Mouse (Mus musculus): Measurements from ENCODE around the gene Vwa5b1. TPM values are rescaled to one million over a fixed set of nuclear protein-coding genes. Genes with fewer than 3 reads are reported as not detected.

Gene Vwa5b1
- polyA plus RNA-seq, 1 experiment from 2014 or later = 1.0 TPM

DNA sequence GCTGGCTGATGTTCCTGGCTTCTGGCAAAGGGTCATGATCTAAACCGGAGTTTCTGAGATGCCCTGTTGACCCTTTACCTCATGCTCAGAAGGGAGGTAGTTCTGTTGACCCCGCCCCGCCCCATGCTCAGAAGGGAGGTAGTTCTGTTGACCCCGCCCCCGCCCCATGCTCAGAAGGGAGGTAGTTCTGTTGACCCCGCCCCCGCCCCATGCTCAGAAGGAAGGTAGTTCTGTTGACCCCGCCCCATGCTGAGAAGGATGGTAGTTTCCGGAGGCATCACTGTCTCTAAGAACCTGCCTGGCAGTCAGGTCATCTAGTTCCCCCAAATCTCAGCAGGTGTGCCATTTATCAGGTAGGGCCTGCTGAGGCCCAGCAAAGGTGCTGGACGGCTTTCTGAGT, 88.1 kb downstream of the Vwa5b1 start:
- WGBS = 32% methylated on average over 10 of the region's 10 CpGs
- H3K36me3 ChIP-seq = no peaks in the 10 kb centered on the region
- ATAC-seq (ENCODE audit: low FRiP score) = no peak
- no peak overlapping the region for H3K27ac ChIP-seq
- no peak overlapping the region for H3K4me2 ChIP-seq (replicated peaks)
- peaks cover 7% of the 10 kb centered on the region; the same call in 1 of the 2 replicates for H3K27me3 ChIP-seq
- H3K9ac ChIP-seq = no peak overlapping the region
- H3K4me3 ChIP-seq = no peak overlapping the region
- peaks cover 15% of the 10 kb centered on the region for H3K4me1 ChIP-seq
- no peaks in the 10 kb centered on the region for H3K9me3 ChIP-seq (replicated peaks)

DNA sequence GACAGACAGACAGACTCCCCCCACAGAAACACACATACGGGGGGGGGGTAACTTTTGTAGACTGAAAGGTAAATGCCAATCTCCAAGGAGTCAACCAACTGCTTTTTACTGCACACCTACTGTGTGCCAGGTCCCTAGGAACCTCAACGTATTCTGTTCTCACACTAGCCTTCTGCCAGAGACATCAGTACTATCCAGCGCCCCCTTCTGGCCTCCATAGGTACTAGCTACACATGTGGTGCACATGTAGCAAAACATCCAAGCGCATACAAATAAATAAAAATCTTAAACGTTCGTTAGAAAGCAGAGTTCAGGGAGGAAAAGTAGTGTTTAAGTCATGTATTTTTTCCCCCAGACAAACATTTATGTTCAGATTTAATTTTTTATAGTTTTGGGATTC, 88.6 kb downstream of the Vwa5b1 start:
- 59% methylated on average over 6 of the region's 6 CpGs for WGBS
- H3K9me3 ChIP-seq (replicated peaks) = no peaks in the 10 kb centered on the region
- H3K4me1 ChIP-seq = peaks cover 15% of the 10 kb centered on the region
- H3K4me2 ChIP-seq (replicated peaks) = no peak overlapping the region
- no peak for ATAC-seq (ENCODE audit: low FRiP score)
- no peaks in the 10 kb centered on the region for H3K36me3 ChIP-seq
- H3K27me3 ChIP-seq = peaks cover 3% of the 10 kb centered on the region; the same call in 1 of the 2 replicates
- H3K27ac ChIP-seq = no peak overlapping the region
- no peak overlapping the region for H3K9ac ChIP-seq
- no peak overlapping the region for H3K4me3 ChIP-seq

DNA sequence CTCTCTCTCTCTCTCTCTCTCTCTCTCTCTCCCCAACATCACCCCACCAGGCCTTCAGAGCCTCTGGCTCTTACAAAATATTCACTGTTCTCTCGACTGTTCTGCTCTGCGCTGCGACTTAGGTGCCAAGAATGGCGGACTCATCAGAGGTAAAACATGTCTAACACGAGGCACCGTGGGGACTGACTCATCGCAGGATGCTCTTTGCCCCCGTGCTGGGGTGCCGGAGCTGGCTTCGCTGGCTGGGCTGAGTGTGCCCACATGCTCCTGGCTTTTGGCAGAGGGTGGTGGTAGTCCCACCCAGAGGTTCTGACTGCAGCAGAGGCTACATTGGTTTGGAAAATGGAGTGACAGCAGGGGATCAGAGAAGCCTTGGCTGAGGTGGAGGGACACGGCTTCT, 89.4 kb downstream of the Vwa5b1 start:
- no peaks in the 10 kb centered on the region; the same call in 1 of the 2 replicates for H3K27me3 ChIP-seq
- H3K36me3 ChIP-seq = no peaks in the 10 kb centered on the region
- H3K4me2 ChIP-seq (replicated peaks) = no peak overlapping the region
- ATAC-seq (ENCODE audit: low FRiP score) = no peak
- H3K4me1 ChIP-seq = peaks cover 15% of the 10 kb centered on the region
- 75% methylated on average over 11 of the region's 11 CpGs for WGBS
- no peaks in the 10 kb centered on the region for H3K9me3 ChIP-seq (replicated peaks)
- no peak overlapping the region for H3K27ac ChIP-seq
- no peak overlapping the region for H3K9ac ChIP-seq
- H3K4me3 ChIP-seq = no peak overlapping the region

GRCm38 (mm10) chr4:138543177-138543576, 92.5 kb downstream of the Vwa5b1 start:
- Histone ChIP-seq H3K4me2 (replicated peaks) (no peak overlapping the region), H3K27me3 (no peaks in the 10 kb centered on the region; the same call in 1 of the 2 replicates), H3K4me3 (no peak overlapping the region), H3K27ac (no peak overlapping the region), H3K4me1 (peaks cover 13% of the 10 kb centered on the region), H3K36me3 (no peaks in the 10 kb centered on the region), H3K9ac (no peak overlapping the region), H3K9me3 (replicated peaks) (no peaks in the 10 kb centered on the region)
- no peak for ATAC-seq (ENCODE audit: low FRiP score)
- WGBS = 57% methylated on average over 12 of the region's 12 CpGs

GRCm38 (mm10) chr4:138538084-138538449, 97.6 kb downstream of the Vwa5b1 start:
- Histone ChIP-seq H3K4me3 (no peak overlapping the region), H3K36me3 (no peaks in the 10 kb centered on the region), H3K27me3 (0 out of 2 replicates have a peak, but pooled peaks cover 3% of the 10 kb centered on the region), H3K4me2 (replicated peaks) (no peak overlapping the region), H3K9ac (no peak overlapping the region), H3K9me3 (replicated peaks) (peaks cover 3% of the 10 kb centered on the region; the same call in 1 of the 2 replicates), H3K27ac (0 out of 2 replicates have a peak overlapping the region, but pooled peaks have one; percentile 52), H3K4me1 (peaks cover 19% of the 10 kb centered on the region)
- WGBS = 36% methylated on average over 4 of the region's 4 CpGs
- peak; percentile 37 for ATAC-seq (ENCODE audit: low FRiP score)

GRCm38 (mm10) chr4:138537210-138538083, 98.2 kb downstream of the Vwa5b1 start:
- 28% methylated on average over 10 of the region's 10 CpGs for WGBS
- Histone ChIP-seq H3K27ac (peak overlapping the region; percentile 52; the same call in 1 of the 2 replicates), H3K9ac (no peak overlapping the region), H3K4me1 (peaks cover 18% of the 10 kb centered on the region), H3K4me3 (no peak overlapping the region), H3K27me3 (0 out of 2 replicates have a peak, but pooled peaks cover 3% of the 10 kb centered on the region), H3K4me2 (replicated peaks) (no peak overlapping the region), H3K9me3 (replicated peaks) (peaks cover 3% of the 10 kb centered on the region; the same call in 1 of the 2 replicates), H3K36me3 (no peaks in the 10 kb centered on the region)
- ATAC-seq (ENCODE audit: low FRiP score) = peak; percentile 74

DNA sequence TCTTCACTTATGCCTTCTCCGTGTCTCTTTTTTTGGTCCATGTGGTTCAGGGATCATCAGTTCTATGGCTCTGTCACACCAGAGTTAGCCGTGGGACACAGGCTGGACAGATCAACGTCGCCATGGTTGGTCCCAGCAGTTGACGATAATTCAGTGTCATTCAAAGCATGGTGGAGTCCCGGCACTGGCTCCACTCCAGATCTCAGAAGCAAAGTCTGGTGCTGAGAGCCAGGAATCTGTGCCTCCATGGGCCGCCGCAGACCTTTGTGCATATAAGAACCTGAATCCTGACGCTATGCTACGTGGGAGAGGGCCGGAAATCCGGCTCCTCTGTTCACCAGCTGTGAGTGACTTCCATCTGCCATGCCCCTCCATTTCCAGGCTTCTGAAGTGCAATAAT, 100.1 kb downstream of the Vwa5b1 start:
- Histone ChIP-seq H3K4me3 (no peak overlapping the region), H3K36me3 (no peaks in the 10 kb centered on the region), H3K4me1 (peaks cover 18% of the 10 kb centered on the region), H3K4me2 (replicated peaks) (no peak overlapping the region), H3K27ac (no peak overlapping the region), H3K9me3 (replicated peaks) (peaks cover 3% of the 10 kb centered on the region; the same call in 1 of the 2 replicates), H3K27me3 (0 out of 2 replicates have a peak, but pooled peaks cover 3% of the 10 kb centered on the region), H3K9ac (no peak overlapping the region)
- no peak for ATAC-seq (ENCODE audit: low FRiP score)
- 84% methylated on average over 12 of the region's 12 CpGs for WGBS

DNA sequence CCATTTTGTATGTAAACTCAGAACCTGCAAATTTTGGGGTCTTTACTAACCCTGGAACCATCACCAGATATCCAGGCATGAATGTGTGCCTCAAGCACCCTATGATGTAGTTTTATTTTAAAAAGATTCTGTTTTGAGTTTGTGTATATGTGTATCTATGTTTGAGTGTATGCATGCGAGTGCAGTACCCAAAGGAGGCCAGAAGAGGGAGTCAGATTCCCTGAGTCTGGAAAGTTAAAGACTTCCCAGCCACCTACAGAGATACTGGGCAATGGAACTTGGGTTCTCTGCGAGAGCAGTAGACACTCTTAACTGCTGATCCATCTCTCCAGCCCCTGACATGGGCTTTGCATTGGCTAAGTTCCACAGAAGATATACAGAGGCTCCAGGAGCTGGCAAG, 101.8 kb downstream of the Vwa5b1 start:
- H3K9ac ChIP-seq = no peak overlapping the region
- 0 out of 2 replicates have a peak, but pooled peaks cover 3% of the 10 kb centered on the region for H3K27me3 ChIP-seq
- H3K36me3 ChIP-seq = no peaks in the 10 kb centered on the region
- peaks cover 18% of the 10 kb centered on the region for H3K4me1 ChIP-seq
- WGBS = 91% methylated on average over 2 of the region's 2 CpGs
- no peak overlapping the region for H3K27ac ChIP-seq
- H3K9me3 ChIP-seq (replicated peaks) = peaks cover 3% of the 10 kb centered on the region; the same call in 1 of the 2 replicates
- H3K4me2 ChIP-seq (replicated peaks) = no peak overlapping the region
- no peak for ATAC-seq (ENCODE audit: low FRiP score)
- no peak overlapping the region for H3K4me3 ChIP-seq

DNA sequence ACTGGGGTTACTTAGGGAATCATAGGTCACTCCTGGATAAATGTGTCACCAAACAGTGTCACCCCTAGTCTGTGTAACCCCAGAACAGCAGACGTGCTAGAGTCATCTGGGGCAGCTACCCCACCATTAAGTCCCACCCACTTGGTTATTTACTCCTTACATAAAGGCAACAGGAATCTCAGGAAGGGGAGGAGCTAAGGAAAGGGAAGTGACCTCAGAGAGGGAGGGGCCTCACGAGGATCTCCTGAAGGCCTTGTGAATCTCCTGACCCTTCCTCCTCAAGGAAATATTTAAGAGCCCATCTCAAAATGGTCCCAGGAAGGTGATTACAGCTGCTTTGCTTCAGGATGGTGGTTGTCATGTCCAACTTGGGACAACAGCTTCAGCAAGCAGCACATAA, 103.9 kb downstream of the Vwa5b1 start:
- Histone ChIP-seq H3K4me1 (peaks cover under 1% of the 10 kb centered on the region; the same call in 1 of the 2 replicates), H3K9me3 (replicated peaks) (peaks cover 3% of the 10 kb centered on the region; the same call in 1 of the 2 replicates), H3K4me2 (replicated peaks) (no peak overlapping the region), H3K36me3 (no peaks in the 10 kb centered on the region), H3K27ac (no peak overlapping the region), H3K27me3 (0 out of 2 replicates have a peak, but pooled peaks cover 3% of the 10 kb centered on the region), H3K4me3 (no peak overlapping the region), H3K9ac (no peak overlapping the region)
- 94% methylated on average over 2 of the region's 2 CpGs for WGBS
- ATAC-seq (ENCODE audit: low FRiP score) = no peak

DNA sequence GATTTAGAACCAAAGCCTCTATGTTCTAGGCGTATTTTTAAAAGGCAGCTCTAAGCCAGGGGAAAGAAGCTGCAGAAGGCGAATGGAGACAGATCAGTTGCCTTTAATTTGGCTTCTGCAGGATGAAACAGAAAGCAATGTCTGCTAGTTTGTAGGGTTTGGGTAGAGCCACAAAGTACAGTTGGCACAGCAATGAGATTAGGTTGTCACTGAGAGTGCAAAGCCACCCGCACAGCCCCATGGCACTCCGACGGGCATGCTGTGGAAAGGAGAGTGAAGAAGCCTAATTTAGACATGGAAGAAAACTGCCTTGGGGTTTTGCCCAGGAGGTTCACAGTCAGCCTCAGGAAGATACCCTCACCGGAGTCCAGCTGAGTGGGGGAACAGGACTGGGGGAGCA, 105.7 kb downstream of the Vwa5b1 start:
- ATAC-seq (ENCODE audit: low FRiP score) = no peak
- Histone ChIP-seq H3K4me2 (replicated peaks) (no peak overlapping the region), H3K27me3 (no peaks in the 10 kb centered on the region), H3K36me3 (no peaks in the 10 kb centered on the region), H3K4me1 (0 out of 2 replicates have a peak, but pooled peaks cover 3% of the 10 kb centered on the region), H3K27ac (no peak overlapping the region), H3K9ac (no peak overlapping the region), H3K9me3 (replicated peaks) (peaks cover 3% of the 10 kb centered on the region; the same call in 1 of the 2 replicates), H3K4me3 (no peak overlapping the region)
- WGBS = 93% methylated on average over 6 of the region's 6 CpGs

- no peak overlapping the region for H3K27ac ChIP-seq
- WGBS = 56% methylated on average over 4 of the region's 4 CpGs
- no peaks in the 10 kb centered on the region for H3K36me3 ChIP-seq
- no peaks in the 10 kb centered on the region for H3K9me3 ChIP-seq (replicated peaks)
- peaks cover 21% of the 10 kb centered on the region for H3K4me1 ChIP-seq
- no peak for ATAC-seq (ENCODE audit: low FRiP score)
- no peak overlapping the region for H3K4me2 ChIP-seq (replicated peaks)
- H3K9ac ChIP-seq = no peak overlapping the region
- no peak overlapping the region for H3K4me3 ChIP-seq
- H3K27me3 ChIP-seq = no peaks in the 10 kb centered on the region
Observed at GRCm38 (mm10) chr4:138525684-138526083, 110.0 kb downstream of the Vwa5b1 start.

GRCm38 (mm10) chr4:138524769-138525168, 110.9 kb downstream of the Vwa5b1 start:
- WGBS = 78% methylated on average over 9 of the region's 9 CpGs
- H3K36me3 ChIP-seq = no peaks in the 10 kb centered on the region
- H3K4me3 ChIP-seq = no peak overlapping the region
- H3K27me3 ChIP-seq = no peaks in the 10 kb centered on the region
- ATAC-seq (ENCODE audit: low FRiP score) = no peak
- no peak overlapping the region for H3K4me2 ChIP-seq (replicated peaks)
- no peaks in the 10 kb centered on the region for H3K9me3 ChIP-seq (replicated peaks)
- no peak overlapping the region for H3K27ac ChIP-seq
- peaks cover 21% of the 10 kb centered on the region for H3K4me1 ChIP-seq
- no peak overlapping the region for H3K9ac ChIP-seq
